Mouse (Mus musculus): Measurements from ENCODE around the gene Timm29. TPM values are rescaled to one million over a fixed set of nuclear protein-coding genes. Genes with fewer than 3 reads are reported as not detected.

The Timm29 gene
- polyA plus RNA-seq, 2 experiments = 35.5 to 39.8 TPM

DNA sequence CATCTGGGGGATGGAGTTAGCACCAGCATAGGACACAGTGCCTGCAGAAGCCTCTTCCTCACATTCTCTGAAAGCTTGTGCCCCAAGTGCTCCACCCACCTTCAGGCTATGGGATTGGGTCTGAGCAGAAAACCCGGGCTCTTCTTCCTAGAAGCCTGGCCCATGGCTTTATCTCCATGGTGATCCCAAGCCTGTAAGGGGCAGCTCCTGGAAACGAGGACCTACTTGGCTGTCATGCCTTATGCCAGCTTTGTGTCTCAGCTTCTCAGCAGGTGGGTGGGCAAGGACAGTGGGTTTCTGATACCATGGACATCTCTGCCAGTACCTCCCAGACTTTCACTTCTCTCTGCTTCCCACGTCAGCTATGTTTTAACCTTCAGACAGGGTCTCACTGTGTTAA lies 14.3 kb upstream of the Timm29 start:
- Histone ChIP-seq H3K9ac (ENCODE audit: low read depth, low read length, severe bottlenecking) (no peak overlapping the region), H3K27ac (replicated peaks; ENCODE audit: low read depth, low read length) (no peak overlapping the region), H3K9me3 (ENCODE audit: control insufficient read depth, low read length) (no peaks in the 10 kb centered on the region), H3K4me3 (replicated peaks; ENCODE audit: low read length) (no peak overlapping the region), H3K27me3 (ENCODE audit: control insufficient read depth, insufficient read depth, low read length) (no peaks in the 10 kb centered on the region), H3K4me2 (replicated peaks; ENCODE audit: low read depth, low read length, severe bottlenecking) (no peak overlapping the region), H3K4me1 (ENCODE audit: control insufficient read depth, insufficient read depth, low read length) (no peaks in the 10 kb centered on the region), H3K36me3 (ENCODE audit: control insufficient read depth, insufficient read depth, low read length) (peaks cover 96% of the 10 kb centered on the region)
- 81% methylated on average over 3 of the region's 3 CpGs for WGBS
- DNase-seq (ENCODE audit: low spot score) (no peak), ATAC-seq (ENCODE audit: low FRiP score, low read depth) (no peak)
- no peak for TF ChIP-seq POLR2A (IDR thresholded peaks at IDR 0.05; ENCODE audit: borderline replicate concordance, extremely low read depth, insufficient read depth, insufficient read length)

DNA sequence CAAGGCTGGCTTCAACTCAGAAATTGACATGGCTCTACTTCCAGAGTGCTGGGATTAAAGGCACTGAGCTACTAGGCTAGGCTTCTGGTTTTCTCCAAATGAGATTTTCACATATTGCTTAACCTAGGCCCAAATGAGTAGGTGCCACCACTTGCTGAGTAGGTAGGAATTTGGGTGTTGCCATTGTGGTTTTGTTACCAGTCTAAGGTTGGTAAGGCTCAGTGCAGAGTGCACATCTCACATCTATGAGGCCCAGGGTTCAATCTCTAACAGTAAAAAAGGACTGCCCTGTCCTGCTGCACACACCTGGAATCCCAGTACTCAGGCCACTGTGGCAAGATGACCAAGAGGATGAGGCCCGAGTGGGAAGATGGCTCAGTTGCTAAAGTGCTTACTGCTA lies 7.1 kb upstream of the Timm29 start:
- no peak overlapping the region for H3K27ac ChIP-seq (replicated peaks; ENCODE audit: low read depth, low read length)
- H3K9ac ChIP-seq (ENCODE audit: low read depth, low read length, severe bottlenecking) = no peak overlapping the region
- no peak overlapping the region for H3K4me3 ChIP-seq (replicated peaks; ENCODE audit: low read length)
- ATAC-seq (ENCODE audit: low FRiP score, low read depth) (no peak), DNase-seq (ENCODE audit: low spot score) (no peak)
- WGBS = 87% methylated on average over 1 of the region's 1 CpGs
- H3K9me3 ChIP-seq (ENCODE audit: control insufficient read depth, low read length) = no peaks in the 10 kb centered on the region
- TF ChIP-seq POLR2A (IDR thresholded peaks at IDR 0.05; ENCODE audit: borderline replicate concordance, extremely low read depth, insufficient read depth, insufficient read length) = no peak
- H3K4me1 ChIP-seq (ENCODE audit: control insufficient read depth, insufficient read depth, low read length) = no peaks in the 10 kb centered on the region
- peaks cover 94% of the 10 kb centered on the region for H3K36me3 ChIP-seq (ENCODE audit: control insufficient read depth, insufficient read depth, low read length)
- H3K4me2 ChIP-seq (replicated peaks; ENCODE audit: low read depth, low read length, severe bottlenecking) = no peak overlapping the region
- no peaks in the 10 kb centered on the region for H3K27me3 ChIP-seq (ENCODE audit: control insufficient read depth, insufficient read depth, low read length)

DNA sequence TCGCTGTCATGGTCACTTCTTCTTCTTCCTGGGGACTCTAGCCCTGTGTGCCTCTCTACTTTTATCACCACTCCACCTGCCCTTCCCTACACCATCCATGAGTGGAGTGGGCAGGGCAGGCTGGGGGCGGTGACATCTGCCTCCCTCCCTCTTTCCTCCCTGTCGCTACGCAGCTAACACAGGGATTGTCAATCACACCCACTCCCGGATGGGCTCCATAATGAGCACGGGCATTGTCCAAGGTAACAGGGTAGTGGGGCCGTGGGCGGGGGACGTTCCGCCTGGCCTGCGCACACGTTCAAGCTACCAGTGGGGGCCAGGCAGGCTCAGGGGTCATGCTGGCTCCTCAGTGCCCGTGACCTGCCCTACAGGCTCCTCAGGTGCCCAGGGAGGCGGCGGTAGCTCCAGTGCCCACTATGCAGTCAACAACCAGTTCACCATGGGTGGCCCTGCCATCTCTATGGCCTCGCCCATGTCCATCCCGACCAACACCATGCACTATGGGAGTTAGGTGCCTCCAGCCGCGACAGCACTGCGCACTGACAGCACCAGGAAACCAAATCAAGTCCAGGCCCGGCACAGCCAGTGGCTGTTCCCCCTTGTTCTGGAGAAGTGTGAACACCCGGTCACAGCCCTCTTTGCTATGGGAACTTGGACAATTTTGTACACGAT lies 4.7 kb upstream of the Timm29 start:
- Histone ChIP-seq H3K9me3 (ENCODE audit: control insufficient read depth, low read length) (no peaks in the 10 kb centered on the region), H3K9ac (ENCODE audit: low read depth, low read length, severe bottlenecking) (no peak overlapping the region), H3K4me3 (replicated peaks; ENCODE audit: low read length) (no peak overlapping the region), H3K4me2 (replicated peaks; ENCODE audit: low read depth, low read length, severe bottlenecking) (no peak overlapping the region), H3K27ac (replicated peaks; ENCODE audit: low read depth, low read length) (no peak overlapping the region), H3K36me3 (ENCODE audit: control insufficient read depth, insufficient read depth, low read length) (peaks cover 76% of the 10 kb centered on the region), H3K27me3 (ENCODE audit: control insufficient read depth, insufficient read depth, low read length) (no peaks in the 10 kb centered on the region), H3K4me1 (ENCODE audit: control insufficient read depth, insufficient read depth, low read length) (peaks cover 7% of the 10 kb centered on the region; the same call in 1 of the 2 replicates)
- ATAC-seq (ENCODE audit: low FRiP score, low read depth) = no peak
- DNase-seq (ENCODE audit: low spot score) = no peak
- 88% methylated on average over 23 of the region's 23 CpGs for WGBS
- TF ChIP-seq POLR2A (IDR thresholded peaks at IDR 0.05; ENCODE audit: borderline replicate concordance, extremely low read depth, insufficient read depth, insufficient read length) = no peak

DNA sequence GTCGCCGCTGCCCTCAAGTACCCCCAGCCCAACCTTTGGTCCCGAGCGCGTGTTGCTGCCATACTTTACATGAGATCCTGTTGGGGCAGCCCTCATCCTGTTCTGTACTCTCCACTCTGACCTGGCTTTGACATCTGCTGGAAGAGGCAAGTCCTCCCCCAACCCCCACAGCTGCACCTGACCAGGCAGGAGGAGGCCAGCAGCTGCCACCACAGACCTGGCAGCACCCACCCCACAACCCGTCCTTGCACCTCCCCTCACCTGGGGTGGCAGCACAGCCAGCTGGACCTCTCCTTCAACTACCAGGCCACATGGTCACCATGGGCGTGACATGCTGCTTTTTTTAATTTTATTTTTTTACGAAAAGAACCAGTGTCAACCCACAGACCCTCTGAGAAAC lies 4.2 kb upstream of the Timm29 start:
- peaks cover 71% of the 10 kb centered on the region for H3K36me3 ChIP-seq (ENCODE audit: control insufficient read depth, insufficient read depth, low read length)
- H3K4me3 ChIP-seq (replicated peaks; ENCODE audit: low read length) = no peak overlapping the region
- no peak for TF ChIP-seq POLR2A (IDR thresholded peaks at IDR 0.05; ENCODE audit: borderline replicate concordance, extremely low read depth, insufficient read depth, insufficient read length)
- no peak overlapping the region for H3K4me2 ChIP-seq (replicated peaks; ENCODE audit: low read depth, low read length, severe bottlenecking)
- no peak for DNase-seq (ENCODE audit: low spot score)
- H3K27ac ChIP-seq (replicated peaks; ENCODE audit: low read depth, low read length) = no peak overlapping the region
- ATAC-seq (ENCODE audit: low FRiP score, low read depth) = no peak
- 89% methylated on average over 8 of the region's 8 CpGs for WGBS
- no peak overlapping the region for H3K9ac ChIP-seq (ENCODE audit: low read depth, low read length, severe bottlenecking)
- H3K4me1 ChIP-seq (ENCODE audit: control insufficient read depth, insufficient read depth, low read length) = peaks cover 7% of the 10 kb centered on the region; the same call in 1 of the 2 replicates
- H3K27me3 ChIP-seq (ENCODE audit: control insufficient read depth, insufficient read depth, low read length) = no peaks in the 10 kb centered on the region
- no peaks in the 10 kb centered on the region for H3K9me3 ChIP-seq (ENCODE audit: control insufficient read depth, low read length)

DNA sequence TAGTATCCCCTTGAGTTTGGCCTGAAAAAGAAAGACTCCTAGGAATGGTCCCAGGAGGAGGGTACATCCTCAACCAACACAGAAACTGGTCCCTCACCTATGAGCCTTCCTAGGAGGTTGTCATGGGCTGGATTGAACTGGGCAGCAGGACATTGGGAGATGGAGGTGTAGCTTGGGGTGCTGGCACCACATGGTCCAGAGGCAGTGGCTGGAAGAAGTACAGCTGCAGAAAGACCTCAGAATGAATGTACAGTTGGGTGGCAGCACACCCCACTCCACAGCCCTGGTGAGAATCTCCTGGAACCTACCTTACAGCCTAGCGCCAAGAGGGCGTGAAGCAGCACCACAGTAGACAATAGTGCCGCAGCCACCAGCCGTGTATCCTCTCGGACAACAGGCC lies 3.0 kb upstream of the Timm29 start:
- ATAC-seq (ENCODE audit: low FRiP score, low read depth) (no peak), DNase-seq (ENCODE audit: low spot score) (no peak)
- Histone ChIP-seq H3K9ac (ENCODE audit: low read depth, low read length, severe bottlenecking) (no peak overlapping the region), H3K4me3 (replicated peaks; ENCODE audit: low read length) (no peak overlapping the region), H3K9me3 (ENCODE audit: control insufficient read depth, low read length) (no peaks in the 10 kb centered on the region), H3K27me3 (ENCODE audit: control insufficient read depth, insufficient read depth, low read length) (no peaks in the 10 kb centered on the region), H3K4me1 (ENCODE audit: control insufficient read depth, insufficient read depth, low read length) (peaks cover 15% of the 10 kb centered on the region; the same call in 1 of the 2 replicates), H3K4me2 (replicated peaks; ENCODE audit: low read depth, low read length, severe bottlenecking) (no peak overlapping the region), H3K27ac (replicated peaks; ENCODE audit: low read depth, low read length) (no peak overlapping the region), H3K36me3 (ENCODE audit: control insufficient read depth, insufficient read depth, low read length) (peaks cover 63% of the 10 kb centered on the region)
- no peak for TF ChIP-seq POLR2A (IDR thresholded peaks at IDR 0.05; ENCODE audit: borderline replicate concordance, extremely low read depth, insufficient read depth, insufficient read length)
- WGBS = 94% methylated on average over 5 of the region's 5 CpGs
